Mouse (Mus musculus) cerebellum, postnatal 4 days (tissue): ENCODE results near the gene Tmem182.

Source experiments
- DNase-seq, 2 experiments: peaks; one replicate each; pipeline ENCODE4 v3.0.0; 2022; ENCODE audit warnings: low spot score in 2 of 2, mixed read lengths in 1 of 2

The Tmem182 gene

DNA sequence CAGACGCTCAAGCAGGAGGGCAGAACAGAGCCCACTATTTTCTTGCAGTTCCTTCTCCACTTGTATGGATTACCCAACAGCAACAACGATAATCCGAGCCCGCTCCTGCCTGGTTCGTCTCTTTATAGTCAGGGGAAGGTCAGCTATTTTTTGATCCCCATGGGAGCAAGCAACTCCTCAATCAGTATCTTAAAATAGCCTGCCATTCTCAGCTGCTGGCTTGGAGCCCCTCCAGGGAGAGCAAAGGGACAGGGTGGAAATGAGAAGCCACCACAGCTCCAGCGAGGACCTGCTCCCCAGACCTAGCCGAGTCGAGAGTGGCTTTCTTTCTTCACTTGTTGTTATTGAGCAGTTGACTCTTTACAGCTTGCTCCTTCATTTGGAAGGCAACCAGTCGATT is at the start of gene Tmem182:
Gene Tmem182 (plus strand): TSS at position 251 of the 400 bp plus-strand sequence.
- no peak for DNase-seq

DNA sequence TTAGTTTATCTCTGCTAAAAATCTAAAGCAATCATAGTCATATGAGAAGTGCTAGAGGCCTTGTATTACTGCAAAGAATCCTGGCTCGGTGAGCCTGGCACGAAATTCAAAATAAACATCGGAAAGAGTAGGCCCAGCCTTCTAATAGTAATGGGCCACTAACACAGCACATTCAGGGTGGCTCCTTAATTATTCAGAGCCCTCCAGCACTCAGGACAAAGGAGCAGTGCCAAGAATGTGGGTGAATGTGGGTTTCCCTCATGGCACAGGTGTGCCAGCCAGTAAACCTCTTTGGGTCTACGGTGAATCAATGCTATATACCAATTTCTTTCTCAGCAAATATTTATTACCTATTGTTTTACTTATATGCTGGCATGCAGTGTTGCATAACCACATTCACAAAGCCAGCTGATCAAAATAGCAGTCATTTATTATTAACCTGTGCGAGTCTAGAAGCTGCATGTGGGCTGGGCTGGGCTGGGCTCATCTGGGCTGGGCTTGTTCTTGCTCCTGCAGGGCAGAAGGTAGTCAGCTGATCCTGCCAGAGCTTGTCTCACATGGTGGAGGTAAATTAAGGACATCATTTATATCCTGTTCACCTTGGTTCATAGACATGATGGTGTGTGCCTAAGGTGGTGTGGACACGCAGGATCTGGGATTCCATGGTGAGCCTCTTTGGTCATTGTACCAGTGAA is 45.5 kb upstream of the Tmem182 start:
- DNase-seq, result no peak

DNA sequence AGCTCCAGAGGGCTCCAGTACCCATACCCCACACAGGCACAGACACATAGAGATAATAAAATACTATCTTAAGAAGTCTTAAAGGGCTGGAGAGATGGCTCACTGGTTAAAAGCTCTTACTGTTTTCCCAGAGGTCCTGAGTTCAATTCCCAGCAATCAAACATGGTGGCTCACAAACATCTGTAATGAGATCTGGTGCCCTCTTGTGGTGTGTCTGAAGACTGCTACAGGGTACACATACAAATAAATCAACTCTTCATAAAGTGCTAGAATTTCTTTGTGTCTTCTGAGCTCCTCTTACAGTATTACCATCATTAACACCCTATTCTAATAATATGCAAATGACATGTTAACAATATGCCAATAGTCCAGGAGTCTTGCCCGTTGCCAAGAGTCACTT is 41.4 kb upstream of the Tmem182 start:
- DNase-seq, result no peak

DNA sequence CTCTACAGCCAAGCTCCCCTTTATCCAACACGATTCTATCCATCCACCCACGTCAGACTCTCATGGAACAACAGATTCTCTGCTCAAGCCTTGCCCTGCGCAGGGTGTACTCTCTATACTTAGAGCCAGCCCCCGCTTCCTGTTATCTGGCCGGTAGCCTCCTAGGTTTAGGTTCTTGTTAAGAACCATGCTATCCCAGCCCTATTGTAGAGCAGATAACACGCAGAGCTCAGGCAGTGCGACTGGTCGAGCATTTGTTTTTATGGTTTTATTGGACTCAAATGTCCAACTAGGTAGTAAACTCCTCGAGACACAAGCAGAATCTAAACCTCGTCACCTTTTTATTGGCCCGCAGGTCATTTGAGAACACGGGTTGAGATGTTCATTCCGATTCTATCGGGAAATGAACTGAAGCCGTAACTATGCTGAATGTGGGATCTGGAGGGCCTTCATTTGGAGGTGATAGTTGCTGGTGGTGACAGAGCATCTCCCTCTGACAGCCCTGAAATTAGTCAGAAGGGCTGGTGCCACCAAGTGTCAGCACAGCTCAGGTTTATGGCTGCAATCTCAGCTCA is 40.6 kb upstream of the Tmem182 start:
- DNase-seq, result no peak

DNA sequence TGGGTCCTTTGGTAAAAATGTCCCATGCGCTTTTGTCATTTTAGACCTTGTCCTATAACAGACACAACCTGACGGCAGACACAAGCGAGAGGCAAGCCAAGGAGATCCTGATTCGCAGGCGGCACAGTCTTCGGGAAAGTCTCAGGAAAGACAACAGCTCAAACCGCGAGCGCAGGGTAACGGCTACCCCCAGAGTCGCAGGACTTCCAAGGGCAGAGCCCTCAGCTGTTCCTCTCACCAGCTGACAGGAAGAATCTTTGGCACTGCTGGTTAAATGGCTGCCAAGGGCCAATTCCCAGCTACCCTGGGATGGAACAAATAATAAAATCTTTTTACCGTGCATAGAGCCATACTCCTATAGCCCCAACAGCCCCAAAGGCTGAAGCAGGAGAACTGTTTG is 39.9 kb upstream of the Tmem182 start:
- DNase-seq, result no peak

DNA sequence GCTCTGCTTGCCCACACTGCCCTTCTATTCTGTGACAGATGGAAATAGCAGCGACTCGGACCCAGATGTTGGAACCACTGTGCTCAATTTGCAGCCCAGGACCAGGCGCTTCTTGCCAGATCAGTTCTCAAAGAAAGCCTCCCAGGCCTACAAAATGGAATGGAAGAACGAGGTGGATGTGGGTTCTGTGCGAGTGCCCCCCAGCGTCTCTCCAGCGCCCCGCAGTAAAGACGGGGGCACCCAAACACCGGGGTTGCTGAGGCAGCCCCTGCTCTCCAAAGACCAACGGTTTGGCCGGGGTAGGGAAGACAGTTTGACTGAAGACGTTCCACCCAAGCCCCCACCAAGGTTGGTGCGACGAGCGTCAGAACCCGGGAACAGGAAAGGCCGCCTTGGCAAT is 37.8 kb upstream of the Tmem182 start:
- no peak for DNase-seq

DNA sequence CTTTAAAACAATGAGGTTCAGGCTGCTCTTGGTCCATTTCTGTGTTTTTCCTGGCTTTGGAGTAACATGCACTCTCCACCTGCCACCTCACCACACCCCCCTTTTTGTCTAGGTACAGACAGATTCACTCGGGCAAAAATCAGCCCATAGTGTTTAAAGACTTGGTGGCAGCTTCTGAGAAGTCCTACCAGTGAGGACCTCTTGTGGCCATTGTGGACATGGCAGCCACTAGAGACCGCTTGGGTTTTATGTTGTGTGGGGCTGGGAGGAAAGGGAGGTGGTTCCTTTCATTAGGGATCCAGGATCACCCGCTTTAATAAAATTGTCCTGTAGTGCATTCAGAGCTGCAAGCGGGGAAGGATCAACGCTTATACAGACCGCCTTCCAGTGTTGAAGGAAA is 36.8 kb upstream of the Tmem182 start:
- peak; percentile 29 to 42 for DNase-seq

DNA sequence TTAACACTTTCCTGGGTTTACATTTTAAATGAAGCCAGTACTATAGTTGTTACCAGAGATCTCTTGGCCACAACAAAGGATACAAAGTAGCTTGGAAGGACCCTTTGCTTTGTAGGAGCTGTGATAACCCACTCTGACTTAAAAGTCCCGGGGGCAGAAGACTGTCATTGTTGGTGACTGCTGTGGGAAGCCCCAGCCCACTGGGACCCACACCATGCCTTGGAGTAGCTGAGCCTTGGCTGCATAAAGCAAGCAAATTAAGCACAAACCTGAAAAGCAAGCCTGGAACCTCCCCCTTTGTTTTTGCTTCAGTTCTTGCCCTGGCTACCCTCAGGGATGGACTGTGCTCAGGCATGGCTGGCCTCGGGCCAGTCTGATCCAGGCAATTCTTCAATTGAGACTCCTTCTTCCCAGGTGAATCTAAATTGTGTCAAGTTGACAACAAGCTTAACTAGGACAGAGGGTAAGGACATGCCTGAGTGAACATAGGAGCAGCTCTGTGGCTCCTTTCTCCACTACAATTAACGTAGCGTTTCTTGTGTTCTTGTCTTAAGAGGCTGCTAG is 36.0 kb upstream of the Tmem182 start:
- no peak for DNase-seq

DNA sequence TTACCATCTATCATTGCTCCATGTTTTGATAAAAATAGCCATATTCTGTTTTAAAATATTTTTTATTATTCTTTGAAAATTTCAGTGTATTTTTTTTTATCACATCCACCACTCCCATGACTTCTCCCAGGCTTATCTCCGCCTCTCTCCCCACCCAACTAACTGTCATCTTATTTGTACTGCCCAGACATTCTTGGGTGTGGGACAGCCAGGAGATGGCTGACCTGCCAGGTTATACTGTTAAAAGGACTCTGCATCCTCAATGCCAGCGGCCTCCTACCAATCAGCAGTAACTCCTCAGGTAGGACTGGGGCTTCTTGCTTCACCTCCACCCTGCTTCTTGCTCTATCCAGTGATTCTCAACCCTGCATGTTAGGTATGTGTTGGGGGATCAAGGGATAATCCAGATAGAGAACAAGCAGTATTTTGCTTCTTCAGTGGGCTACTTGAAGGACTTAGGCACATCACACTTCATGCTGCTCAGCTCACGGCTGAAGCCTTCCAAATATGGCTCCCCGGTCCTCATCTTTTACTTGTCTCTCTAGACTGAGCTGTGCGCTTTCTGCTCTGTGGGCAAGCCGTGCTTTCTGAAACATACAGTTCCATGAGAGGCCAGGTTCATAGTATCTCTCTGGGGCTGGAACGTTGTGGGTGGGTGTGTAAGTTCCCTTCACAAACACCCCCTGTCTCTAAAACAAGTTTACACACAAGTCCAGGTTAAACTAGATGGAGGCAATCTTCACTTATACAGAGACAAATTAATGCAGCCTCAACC is 34.0 kb upstream of the Tmem182 start:
- no peak for DNase-seq

DNA sequence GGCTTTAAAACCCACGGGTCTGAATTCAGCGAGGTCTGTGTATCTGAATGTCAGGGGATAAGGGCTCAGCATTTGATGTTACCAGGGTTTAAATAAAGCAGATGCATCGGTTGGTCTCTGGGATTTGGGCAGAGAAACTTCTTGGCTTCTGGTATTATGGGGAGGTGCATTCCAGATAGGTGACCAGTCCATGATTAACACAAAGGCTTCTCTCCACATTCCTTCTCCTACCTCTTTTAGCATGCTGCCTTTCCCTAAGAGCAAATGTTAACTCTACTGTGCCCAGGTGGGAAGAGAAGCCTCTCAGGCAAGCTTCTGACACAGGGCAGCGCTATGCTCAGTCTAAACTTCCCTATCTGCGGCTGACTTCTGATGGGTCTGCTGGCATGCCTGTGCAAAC is 32.2 kb upstream of the Tmem182 start:
- DNase-seq, result no peak

DNA sequence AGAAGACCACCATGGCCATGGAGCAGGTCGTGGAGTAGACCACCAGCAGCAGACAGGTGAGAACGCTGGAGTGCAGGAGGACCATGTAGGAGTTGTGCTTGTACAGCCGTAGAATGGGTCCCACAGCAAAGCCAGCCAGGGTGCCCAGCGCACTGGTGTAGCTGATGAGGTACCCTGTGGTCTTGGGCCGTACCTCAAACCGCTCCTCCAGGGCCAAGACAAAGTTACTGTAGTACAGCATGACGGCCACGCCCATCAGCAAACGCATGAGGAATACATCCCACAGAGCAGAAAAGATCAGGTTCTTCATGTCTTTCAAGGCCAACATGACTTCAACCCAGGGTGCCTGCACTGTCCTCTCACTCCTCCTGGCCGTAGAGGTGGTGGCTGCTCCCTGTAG is 31.4 kb upstream of the Tmem182 start:
- no peak for DNase-seq

DNA sequence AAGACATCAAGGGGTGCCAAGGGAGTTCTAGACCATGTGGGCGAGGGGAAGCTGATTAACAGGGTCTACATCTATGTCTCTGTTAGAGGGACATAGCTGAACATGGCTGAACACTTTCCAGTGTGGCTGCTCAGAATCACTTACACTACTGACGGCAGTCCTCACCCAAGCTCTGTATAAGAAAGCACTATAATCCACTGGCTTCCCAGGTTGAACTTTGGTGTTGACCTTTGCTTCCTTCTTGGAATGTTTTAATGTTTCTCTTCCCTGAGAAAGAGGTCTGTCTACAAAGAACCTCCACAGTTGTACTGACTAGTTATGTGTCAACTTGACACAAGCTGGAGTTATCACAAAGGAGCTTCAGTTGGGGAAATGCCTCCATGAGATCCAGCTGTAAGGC is 29.3 kb upstream of the Tmem182 start:
- no peak for DNase-seq

DNA sequence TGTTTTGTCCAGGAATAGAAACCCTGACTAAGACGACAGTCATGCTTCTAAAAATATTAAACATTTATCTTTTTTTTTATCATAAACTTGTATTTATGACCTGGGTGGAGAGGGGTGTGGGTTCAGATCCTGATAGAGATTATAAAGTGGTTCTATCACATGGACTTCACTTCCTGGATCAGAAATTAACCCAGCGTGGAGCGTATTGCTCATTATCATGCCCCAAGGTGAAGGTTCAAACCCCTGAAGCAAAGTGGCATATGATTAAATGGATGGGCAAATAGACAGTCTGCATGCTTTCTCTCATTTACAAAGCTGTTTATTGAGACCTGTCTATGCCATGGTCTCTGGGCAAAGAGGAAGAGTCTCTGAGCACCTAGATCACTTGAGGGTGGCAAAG is 28.6 kb upstream of the Tmem182 start:
- DNase-seq, result no peak

DNA sequence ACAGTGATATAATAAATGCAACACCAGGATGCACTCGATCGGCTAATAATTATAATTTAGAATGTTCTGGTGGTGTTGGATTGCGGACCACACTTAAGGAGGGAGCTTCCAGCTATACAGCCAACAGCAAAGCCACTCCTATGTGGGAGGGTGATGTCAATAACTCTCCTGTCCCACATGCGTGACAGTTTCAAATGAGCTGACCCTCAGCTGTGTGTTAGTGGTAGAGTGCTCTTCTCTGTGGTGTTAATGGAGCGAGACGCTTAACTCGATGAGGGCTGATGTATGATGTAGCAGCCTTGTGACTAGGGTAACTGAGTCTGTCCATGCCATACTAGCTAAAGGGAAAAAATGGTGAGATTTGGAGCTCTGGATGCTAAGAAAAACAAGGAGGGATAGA is 22.0 kb upstream of the Tmem182 start:
- DNase-seq, result no peak

DNA sequence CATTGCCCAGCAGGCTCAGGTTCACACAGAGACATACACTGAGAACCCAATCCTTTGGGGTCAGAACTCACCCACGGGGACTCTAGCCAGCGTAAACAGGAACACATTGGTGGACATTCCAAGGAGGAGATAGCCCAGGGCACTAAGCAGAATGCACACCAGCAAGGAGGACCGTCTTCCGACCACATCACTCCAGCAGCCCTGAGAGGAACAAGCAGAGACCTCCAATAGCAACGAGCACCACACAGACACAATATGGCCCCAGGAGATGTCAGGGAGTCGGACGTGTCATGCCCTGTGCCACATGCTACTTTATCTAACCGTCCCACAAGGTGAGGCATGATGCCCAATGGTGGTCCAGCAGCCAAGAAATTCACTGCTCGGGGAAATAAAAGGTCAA is 21.1 kb upstream of the Tmem182 start:
- no peak for DNase-seq

DNA sequence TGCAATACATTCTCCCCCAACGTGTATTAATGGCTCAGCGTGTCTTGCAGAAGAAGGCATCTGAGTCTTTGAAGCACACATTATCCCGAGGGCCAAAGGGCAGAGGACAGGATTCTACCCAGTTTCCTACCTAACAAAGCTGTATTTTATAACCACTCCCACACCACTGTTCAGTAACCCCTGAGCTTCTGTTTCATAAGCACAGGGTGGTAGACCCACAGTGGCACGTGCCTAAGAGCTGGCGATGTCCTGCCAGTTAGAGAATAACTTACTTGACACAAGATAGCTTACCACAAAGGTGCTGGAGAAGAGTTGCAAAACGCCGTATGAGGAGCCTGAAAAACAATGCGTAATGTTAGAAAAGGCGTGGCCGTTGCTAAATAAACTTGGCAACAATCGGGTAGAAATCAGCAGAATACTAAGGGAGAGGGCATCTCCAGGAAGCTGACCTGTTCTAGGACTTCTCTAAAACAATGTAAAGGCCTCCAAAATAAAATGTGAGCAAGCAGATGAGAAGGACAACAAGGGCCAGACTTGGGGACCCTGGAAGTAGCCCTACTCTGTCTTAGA is 19.4 kb upstream of the Tmem182 start:
- no peak for DNase-seq

DNA sequence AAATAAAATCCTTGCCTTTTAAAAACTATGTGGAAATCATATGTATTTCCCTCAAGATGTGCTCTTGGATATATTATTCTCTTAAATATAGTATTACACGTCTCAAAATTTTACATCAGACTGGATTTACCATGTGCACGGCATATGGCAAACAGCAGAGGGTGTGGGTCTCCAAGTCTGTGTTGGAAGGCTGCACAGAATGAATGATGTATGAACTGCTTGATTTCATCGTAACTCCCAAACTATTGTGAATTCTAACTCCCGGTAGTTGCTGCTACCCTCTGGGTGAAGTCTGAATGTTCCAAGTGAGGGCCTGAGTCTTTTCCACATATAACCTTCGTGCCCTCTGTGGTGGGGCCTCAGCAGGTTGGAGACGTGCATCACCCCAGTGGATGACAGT is 16.4 kb upstream of the Tmem182 start:
- no peak for DNase-seq

DNA sequence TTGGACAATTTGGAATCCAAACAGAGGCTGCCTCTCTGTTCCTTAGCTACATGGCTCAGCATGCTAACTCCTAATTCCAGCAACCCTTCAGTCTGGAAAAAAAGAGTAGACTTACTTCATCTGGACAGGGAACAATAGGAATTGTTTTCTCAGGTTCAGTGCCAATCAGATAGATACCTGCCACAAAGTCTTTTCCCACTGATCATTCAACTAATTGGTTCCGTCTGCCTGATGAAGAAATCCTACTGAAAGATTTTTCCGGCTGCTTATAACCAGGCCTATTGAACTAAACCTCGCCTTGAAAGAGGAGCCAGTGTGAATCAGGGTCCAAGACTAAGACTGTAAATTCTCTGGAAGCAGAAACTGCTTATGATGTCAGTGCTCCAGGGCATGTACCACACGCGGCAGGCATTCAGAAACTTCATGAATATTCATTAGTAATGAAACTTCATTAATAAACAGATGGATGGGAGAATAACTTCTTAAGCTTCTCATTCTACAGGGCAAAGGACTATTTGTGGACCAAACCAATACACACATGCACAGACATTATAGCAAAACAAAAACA is 15.7 kb upstream of the Tmem182 start:
- DNase-seq, result no peak

DNA sequence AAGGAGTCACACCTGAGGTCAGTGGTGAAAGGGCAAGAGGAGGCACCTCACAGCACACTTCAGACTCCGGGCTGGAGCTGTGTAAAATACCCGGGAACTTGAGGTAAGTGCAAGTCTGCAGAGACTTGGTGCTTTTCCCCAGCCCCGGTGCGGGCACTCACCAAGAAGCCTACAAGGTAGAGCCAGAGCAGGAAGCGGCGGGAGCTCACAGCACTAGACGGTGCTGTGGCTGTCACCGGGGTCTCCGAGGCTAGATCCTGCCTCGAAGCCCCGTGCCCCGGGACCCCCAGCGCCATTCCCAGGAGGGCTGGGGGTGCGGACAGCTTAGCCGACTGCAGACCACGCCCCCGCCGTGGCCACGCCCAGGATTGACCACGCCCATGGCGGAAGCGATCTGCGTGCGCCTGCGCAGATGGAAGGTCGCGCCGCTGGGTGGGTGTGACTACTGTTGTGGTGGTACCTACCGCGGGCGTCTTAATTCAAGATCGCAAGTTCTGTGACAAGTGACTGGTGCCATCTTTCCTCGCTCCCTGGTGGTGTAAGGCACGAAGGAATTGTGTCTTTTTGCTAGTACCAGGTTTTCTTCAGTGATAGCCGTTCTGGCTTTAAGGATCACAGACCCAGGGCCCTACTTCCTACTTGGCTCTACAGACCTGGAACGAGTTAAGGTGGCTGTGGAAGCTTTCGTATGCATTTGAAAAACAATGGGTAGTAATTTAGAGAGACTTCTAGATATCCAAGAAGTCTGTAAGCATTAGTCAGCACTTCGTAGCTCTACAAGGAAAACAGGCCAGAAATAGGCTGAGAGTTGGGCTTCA is 14.9 kb upstream of the Tmem182 start, which contains the start of gene Mfsd9:
Gene Mfsd9 (minus strand): TSS at position 364 of the 818 bp plus-strand sequence.
- peak; percentile 88 to 92 for DNase-seq

DNA sequence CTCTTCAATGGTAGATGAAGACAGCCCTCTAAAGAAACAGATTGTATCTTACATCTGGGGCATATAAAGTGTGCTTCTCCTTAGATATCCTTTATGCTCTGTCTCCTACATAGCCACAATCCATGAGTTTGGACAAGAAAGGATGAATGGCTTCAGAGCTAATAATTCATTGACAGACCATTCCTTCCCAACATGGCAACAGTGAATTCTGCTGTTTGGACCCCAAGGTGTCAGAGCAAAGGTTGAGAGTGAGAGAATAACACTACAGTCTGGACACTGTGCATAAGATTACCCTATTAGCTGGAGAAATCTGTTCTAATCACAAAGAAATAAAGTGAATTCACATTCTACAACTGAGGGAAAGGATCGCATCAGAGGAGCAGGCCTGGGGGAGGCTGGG is 9.9 kb upstream of the Tmem182 start:
- no peak for DNase-seq

DNA sequence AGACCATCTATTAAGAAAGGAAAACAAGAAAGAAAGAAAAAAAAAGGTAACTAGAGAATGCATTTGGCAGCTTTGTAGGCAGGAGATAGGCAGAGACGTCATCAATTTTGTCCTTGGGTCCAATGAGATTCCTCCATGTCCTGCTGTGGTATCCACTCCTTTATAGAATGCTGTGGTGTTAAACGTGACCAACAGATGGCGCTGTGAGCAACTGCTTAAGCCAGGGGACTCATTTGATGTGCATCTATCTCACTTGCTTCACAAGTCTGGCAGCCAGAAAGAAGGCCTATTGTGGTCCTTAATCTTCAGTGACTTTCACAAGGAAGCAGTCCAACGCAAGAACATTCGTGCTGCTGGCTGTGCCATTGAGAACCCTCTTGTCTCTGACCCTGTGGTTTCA is 8.1 kb upstream of the Tmem182 start:
- peak; percentile 36 to 68 for DNase-seq
